25 mouse cellular contexts compared by ENCODE assay signal in the genomic region with DNA sequence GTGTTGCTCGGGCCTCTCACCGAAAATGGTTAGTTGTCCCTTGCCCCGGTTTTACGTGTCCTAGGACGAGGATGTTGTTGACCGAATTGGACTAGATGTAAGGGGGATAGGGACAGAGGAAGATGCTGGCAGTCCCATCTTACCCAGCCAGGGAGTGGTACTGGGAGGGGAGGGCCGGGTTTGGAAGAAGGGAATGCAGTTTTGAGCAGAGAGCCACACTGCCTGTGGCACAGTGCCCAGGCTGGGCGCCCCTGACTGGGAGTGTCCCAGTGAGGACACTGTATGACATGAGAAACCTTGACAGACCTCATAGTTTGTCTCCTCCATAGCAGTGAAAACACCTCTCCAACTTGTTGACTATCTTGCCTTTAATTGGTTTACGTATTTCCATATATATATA.
"Had no signal": no experiment of that assay in that cellular context is flagged by ENCODE, and none has a peak within 500 bp of the region (broad histone marks: within the 10 kb centered on the region; RNA-seq: fewer than 3 reads in every experiment).

No protein-coding gene starts in this region.

- H3K27me3 ChIP-seq: kidney, embryonic 15.5 days; limb, embryonic 13.5 days; liver, embryonic 12.5 days; liver, embryonic 15.5 days; lung, embryonic 15.5 days; midbrain, embryonic 12.5 days; midbrain, embryonic 15.5 days; neural tube, embryonic 12.5 days; neural tube, embryonic 15.5 days; stomach, embryonic 15.5 days had no signal

- H3K4me3 ChIP-seq: kidney, embryonic 15.5 days; left cerebral cortex, adult 2 months; limb, embryonic 10.5 days; limb, embryonic 13.5 days; liver, embryonic 12.5 days; liver, embryonic 15.5 days; lung, embryonic 15.5 days; midbrain, embryonic 12.5 days; midbrain, embryonic 15.5 days; neural tube, embryonic 12.5 days; neural tube, embryonic 15.5 days; stomach, embryonic 15.5 days had no signal

- H3K36me3 ChIP-seq: liver, embryonic 12.5 days; liver, embryonic 15.5 days; lung, embryonic 15.5 days; midbrain, embryonic 15.5 days; neural tube, embryonic 12.5 days; neural tube, embryonic 15.5 days; stomach, embryonic 15.5 days had no signal

- H3K9me3 ChIP-seq: kidney, embryonic 15.5 days; limb, embryonic 10.5 days; limb, embryonic 13.5 days; liver, embryonic 12.5 days; liver, embryonic 15.5 days; lung, embryonic 15.5 days; midbrain, embryonic 12.5 days; midbrain, embryonic 15.5 days; neural tube, embryonic 12.5 days; neural tube, embryonic 15.5 days; stomach, embryonic 15.5 days had no signal

- H3K4me2 ChIP-seq: kidney, embryonic 15.5 days; limb, embryonic 13.5 days; liver, embryonic 12.5 days; liver, embryonic 15.5 days; lung, embryonic 15.5 days; midbrain, embryonic 12.5 days; midbrain, embryonic 15.5 days; neural tube, embryonic 12.5 days; neural tube, embryonic 15.5 days; stomach, embryonic 15.5 days had no signal

- H3K9ac ChIP-seq: kidney, embryonic 15.5 days; limb, embryonic 13.5 days; liver, embryonic 12.5 days; liver, embryonic 15.5 days; lung, embryonic 15.5 days; midbrain, embryonic 12.5 days; midbrain, embryonic 15.5 days; neural tube, embryonic 12.5 days; neural tube, embryonic 15.5 days; stomach, embryonic 15.5 days had no signal

- H3K4me1 ChIP-seq: liver, embryonic 12.5 days; liver, embryonic 15.5 days had no signal

- H3K27ac ChIP-seq: kidney, embryonic 15.5 days; left cerebral cortex, adult 2 months; limb, embryonic 10.5 days; limb, embryonic 13.5 days; liver, embryonic 12.5 days; liver, embryonic 15.5 days; lung, embryonic 15.5 days; macrophage; midbrain, embryonic 12.5 days; midbrain, embryonic 15.5 days; neural tube, embryonic 12.5 days; neural tube, embryonic 15.5 days; stomach, embryonic 15.5 days had no signal

- DNase-seq: kidney, adult 11 months; kidney, adult 8-10 months; kidney, postnatal 10 days; kidney, postnatal 36 days; layer of hippocampus, postnatal 36 days; liver; lung, adult 18-20 months; lung, postnatal 14 days; retina, postnatal 1 day; right cerebral cortex, postnatal 25 days; spleen, adult 18-20 months; thymus, postnatal 25 days had no signal

- ATAC-seq: liver, embryonic 12.5 days; midbrain, embryonic 15.5 days had no signal
